ENCODE assay signal across 25 mouse cellular contexts in genomic region chr9:84108534-84108933, GRCm38 (mm10).
"Had no signal": no experiment of that assay in that cellular context is flagged by ENCODE, and none has a peak within 500 bp of the region (broad histone marks: within the 10 kb centered on the region; RNA-seq: fewer than 3 reads in every experiment).

No protein-coding gene starts in this region.

- H3K9ac ChIP-seq: embryonic facial prominence, embryonic 12.5 days; embryonic facial prominence, embryonic 13.5 days; embryonic facial prominence, embryonic 15.5 days; forebrain, embryonic 12.5 days; forebrain, embryonic 13.5 days; forebrain, embryonic 15.5 days; forebrain, postnatal 0 days had no signal

- H3K36me3 ChIP-seq: embryonic facial prominence, embryonic 10.5 days; embryonic facial prominence, embryonic 12.5 days; embryonic facial prominence, embryonic 13.5 days; embryonic facial prominence, embryonic 15.5 days; forebrain, embryonic 10.5 days; forebrain, embryonic 12.5 days; forebrain, embryonic 15.5 days had no signal

- H3K4me3 ChIP-seq: embryonic facial prominence, embryonic 10.5 days; embryonic facial prominence, embryonic 12.5 days; embryonic facial prominence, embryonic 13.5 days; embryonic facial prominence, embryonic 15.5 days; erythroblast, embryonic 14.5 days; forebrain, embryonic 10.5 days; forebrain, embryonic 12.5 days; forebrain, embryonic 13.5 days; forebrain, embryonic 15.5 days; gastrocnemius, adult 2 months; heart, adult 2 months had no signal

- H3K27ac ChIP-seq: embryonic facial prominence, embryonic 10.5 days; embryonic facial prominence, embryonic 12.5 days; embryonic facial prominence, embryonic 13.5 days; embryonic facial prominence, embryonic 15.5 days; forebrain, embryonic 10.5 days; forebrain, embryonic 12.5 days; forebrain, embryonic 13.5 days; forebrain, embryonic 15.5 days; gastrocnemius, adult 2 months; heart, adult 2 months had no signal

- DNase-seq: cerebellum, adult 9-10 months; cerebellum, adult 9-11 months; cerebellum, postnatal 10 days; cerebellum, postnatal 14 days; cerebellum, postnatal 25 days; cerebellum, postnatal 36 days; embryo, embryonic 11 days; gastrocnemius, adult 2 months; gastrocnemius, postnatal 10 days; gastrocnemius, postnatal 14 days; gastrocnemius, postnatal 25 days; gastrocnemius, postnatal 36 days; heart, adult 11 months; heart, adult 18-20 months; heart, adult 2 months had no signal

- H3K27me3 ChIP-seq: embryonic facial prominence, embryonic 12.5 days; embryonic facial prominence, embryonic 13.5 days; embryonic facial prominence, embryonic 15.5 days; forebrain, embryonic 12.5 days; forebrain, embryonic 13.5 days; forebrain, embryonic 15.5 days had no signal

- H3K9me3 ChIP-seq: embryonic facial prominence, embryonic 10.5 days; embryonic facial prominence, embryonic 12.5 days; embryonic facial prominence, embryonic 13.5 days; embryonic facial prominence, embryonic 15.5 days; forebrain, embryonic 10.5 days; forebrain, embryonic 12.5 days; forebrain, embryonic 13.5 days; forebrain, embryonic 15.5 days had no signal
